Mouse (Mus musculus): ENCODE measurements around the gene Cyp2c40. TPM values are rescaled to one million over a fixed set of nuclear protein-coding genes. Genes with fewer than 3 reads are reported as not detected.
"Not testable (repeated sequence)": the region's sequence is repeated elsewhere in the genome, so short reads cannot be mapped to it uniquely, and the experiment has no call there.

The Cyp2c40 gene
- not detected in 2 replicates for polyA plus RNA-seq (2015; fragmentation: Nextera tagmentation; extraction: Ambion mirVana)

DNA sequence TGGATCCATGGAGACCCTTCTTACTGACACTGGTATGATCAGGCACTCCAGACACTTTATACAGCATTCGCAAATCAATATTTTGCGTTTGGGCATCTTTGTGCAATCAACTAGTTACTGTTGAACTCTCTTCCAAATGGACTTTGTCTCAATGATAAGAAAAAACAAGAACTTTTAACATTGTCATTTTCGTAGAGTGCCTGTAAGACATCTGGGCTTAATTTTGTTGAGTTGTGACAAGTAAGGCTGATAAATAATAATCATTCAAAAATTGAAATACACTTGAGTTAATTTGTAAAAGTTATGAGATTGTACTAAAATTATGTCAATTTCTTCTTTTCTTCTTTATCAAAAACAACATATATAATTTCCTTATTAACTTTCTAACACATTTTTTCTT, at the start of gene Cyp2c40:
Gene Cyp2c40, minus strand, starts transcription at position 101 of the 400 bp plus-strand sequence.
- not testable (repeated sequence) for H3K27ac ChIP-seq (ENCODE audit: low read length); H3K4me3 ChIP-seq (replicated peaks; ENCODE audit: low read length); H3K9ac ChIP-seq (ENCODE audit: low read length); ATAC-seq (ENCODE audit: insufficient read depth, low FRiP score); H3K9me3 ChIP-seq (replicated peaks; ENCODE audit: control insufficient read depth, low read length); H3K27me3 ChIP-seq (ENCODE audit: control insufficient read depth, insufficient read depth, low read length); H3K36me3 ChIP-seq (ENCODE audit: control insufficient read depth, insufficient read depth, low read length); H3K4me1 ChIP-seq (ENCODE audit: control insufficient read depth, insufficient read depth, low read length); H3K4me2 ChIP-seq (ENCODE audit: low read depth, low read length)
- 85% methylated on average over 3 of the region's 3 CpGs for WGBS

DNA sequence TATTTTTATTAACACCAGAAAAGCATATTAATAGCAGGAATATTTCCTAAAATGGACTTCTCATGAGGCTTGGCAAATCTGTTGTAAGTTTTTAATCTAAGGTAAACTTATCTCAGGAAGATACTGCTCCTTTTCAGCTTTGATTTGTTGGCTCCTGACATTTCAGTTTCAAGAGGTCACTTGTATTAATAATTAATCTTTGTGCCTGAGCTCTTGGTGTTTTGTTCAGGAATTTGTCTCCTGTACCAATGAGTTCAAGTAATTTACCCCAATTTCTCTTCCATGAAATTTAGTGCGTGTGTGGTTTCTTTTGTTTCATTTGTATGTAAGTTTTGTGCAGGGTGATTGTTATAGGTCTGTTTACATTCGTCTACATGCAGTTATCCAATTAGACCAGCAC, 8.3 kb upstream of the Cyp2c40 start:
- H3K27ac ChIP-seq (ENCODE audit: low read length); H3K4me3 ChIP-seq (replicated peaks; ENCODE audit: low read length); H3K4me2 ChIP-seq (ENCODE audit: low read depth, low read length); ATAC-seq (ENCODE audit: insufficient read depth, low FRiP score); H3K36me3 ChIP-seq (ENCODE audit: control insufficient read depth, insufficient read depth, low read length); H3K9me3 ChIP-seq (replicated peaks; ENCODE audit: control insufficient read depth, low read length); H3K9ac ChIP-seq (ENCODE audit: low read length); H3K4me1 ChIP-seq (ENCODE audit: control insufficient read depth, insufficient read depth, low read length); H3K27me3 ChIP-seq (ENCODE audit: control insufficient read depth, insufficient read depth, low read length): not testable (repeated sequence)
- 79% methylated on average over 2 of the region's 2 CpGs for WGBS

DNA sequence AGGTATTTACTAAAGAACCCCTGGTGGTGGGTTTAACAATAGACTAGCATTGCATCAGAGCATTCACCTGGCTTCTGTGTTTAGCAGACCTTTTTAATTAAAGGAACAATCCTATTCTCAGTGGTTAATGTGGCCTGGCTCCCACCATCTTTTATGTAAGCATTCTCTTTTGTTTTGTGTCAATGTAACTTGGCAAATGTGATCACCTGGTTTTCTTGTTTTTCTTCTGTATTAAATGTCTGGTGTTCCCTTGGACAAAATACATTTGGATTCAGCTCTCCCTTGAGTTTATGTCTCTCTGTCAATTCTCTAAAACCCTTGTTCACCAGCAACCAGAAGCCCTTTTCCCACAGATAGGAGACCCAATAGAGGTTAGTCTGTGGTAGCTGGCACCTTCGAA, 3.8 kb upstream of the Cyp2c40 start:
- H3K27ac ChIP-seq (ENCODE audit: low read length); H3K36me3 ChIP-seq (ENCODE audit: control insufficient read depth, insufficient read depth, low read length); H3K9ac ChIP-seq (ENCODE audit: low read length); H3K9me3 ChIP-seq (replicated peaks; ENCODE audit: control insufficient read depth, low read length); H3K4me2 ChIP-seq (ENCODE audit: low read depth, low read length); H3K27me3 ChIP-seq (ENCODE audit: control insufficient read depth, insufficient read depth, low read length); H3K4me1 ChIP-seq (ENCODE audit: control insufficient read depth, insufficient read depth, low read length); H3K4me3 ChIP-seq (replicated peaks; ENCODE audit: low read length); ATAC-seq (ENCODE audit: insufficient read depth, low FRiP score): not testable (repeated sequence)
- WGBS, result 86% methylated on average over 1 of the region's 1 CpGs

- 80% methylated on average over 4 of the region's 4 CpGs for WGBS
These were observed 3.4 kb upstream of the Cyp2c40 start for GRCm38 (mm10) chr19:39815991-39816390.

DNA sequence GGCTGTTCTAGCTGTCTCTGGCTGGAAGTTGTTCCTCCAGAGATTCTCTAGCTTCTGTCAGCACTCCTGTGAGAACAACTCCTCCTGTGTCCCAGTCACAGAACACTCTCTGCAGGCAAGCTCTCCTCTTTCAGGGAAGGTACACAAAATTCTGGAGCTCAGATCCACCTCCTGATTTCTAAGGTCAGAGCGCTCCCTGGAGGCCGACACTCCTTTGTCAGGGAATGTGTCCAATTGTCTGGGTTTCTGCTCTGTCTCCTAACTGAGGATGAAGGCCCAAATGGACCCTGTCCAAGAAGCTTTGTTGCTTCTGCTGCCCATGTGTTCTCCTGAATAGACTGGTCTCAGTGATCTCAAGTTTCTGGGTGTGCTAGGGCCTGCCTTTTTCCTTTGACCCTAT, 27.2 kb downstream of the Cyp2c40 start:
- not testable (repeated sequence) for H3K27me3 ChIP-seq (ENCODE audit: control insufficient read depth, insufficient read depth, low read length); H3K4me3 ChIP-seq (replicated peaks; ENCODE audit: low read length); H3K36me3 ChIP-seq (ENCODE audit: control insufficient read depth, insufficient read depth, low read length); H3K9me3 ChIP-seq (replicated peaks; ENCODE audit: control insufficient read depth, low read length); H3K4me2 ChIP-seq (ENCODE audit: low read depth, low read length); H3K4me1 ChIP-seq (ENCODE audit: control insufficient read depth, insufficient read depth, low read length); H3K27ac ChIP-seq (ENCODE audit: low read length); ATAC-seq (ENCODE audit: insufficient read depth, low FRiP score); H3K9ac ChIP-seq (ENCODE audit: low read length)
- WGBS, result 82% methylated on average over 2 of the region's 2 CpGs

More at GRCm38 (mm10) chr19:39815991-39816390, 3.4 kb upstream of the Cyp2c40 start:
- H3K27ac ChIP-seq (ENCODE audit: low read length); H3K4me2 ChIP-seq (ENCODE audit: low read depth, low read length); H3K4me1 ChIP-seq (ENCODE audit: control insufficient read depth, insufficient read depth, low read length); H3K9ac ChIP-seq (ENCODE audit: low read length); H3K4me3 ChIP-seq (replicated peaks; ENCODE audit: low read length); H3K9me3 ChIP-seq (replicated peaks; ENCODE audit: control insufficient read depth, low read length); ATAC-seq (ENCODE audit: insufficient read depth, low FRiP score); H3K36me3 ChIP-seq (ENCODE audit: control insufficient read depth, insufficient read depth, low read length); H3K27me3 ChIP-seq (ENCODE audit: control insufficient read depth, insufficient read depth, low read length): not testable (repeated sequence)

- H3K36me3 ChIP-seq (ENCODE audit: control insufficient read depth, insufficient read depth, low read length), result no peaks in the 10 kb centered on the region
- H3K9ac ChIP-seq (ENCODE audit: low read length), result no peak overlapping the region
- no peaks in the 10 kb centered on the region for H3K27me3 ChIP-seq (ENCODE audit: control insufficient read depth, insufficient read depth, low read length)
- H3K4me2 ChIP-seq (ENCODE audit: low read depth, low read length), result no peak overlapping the region
- no peaks in the 10 kb centered on the region for H3K9me3 ChIP-seq (replicated peaks; ENCODE audit: control insufficient read depth, low read length)
- no peak overlapping the region for H3K27ac ChIP-seq (ENCODE audit: low read length)
- H3K4me3 ChIP-seq (replicated peaks; ENCODE audit: low read length), result no peak overlapping the region
- H3K4me1 ChIP-seq (ENCODE audit: control insufficient read depth, insufficient read depth, low read length), result no peaks in the 10 kb centered on the region
- ATAC-seq (ENCODE audit: insufficient read depth, low FRiP score), result no peak
- WGBS, result 51% methylated on average over 1 of the region's 1 CpGs
These were observed 67.3 kb downstream of the Cyp2c40 start for GRCm38 (mm10) chr19:39745357-39745756.

DNA sequence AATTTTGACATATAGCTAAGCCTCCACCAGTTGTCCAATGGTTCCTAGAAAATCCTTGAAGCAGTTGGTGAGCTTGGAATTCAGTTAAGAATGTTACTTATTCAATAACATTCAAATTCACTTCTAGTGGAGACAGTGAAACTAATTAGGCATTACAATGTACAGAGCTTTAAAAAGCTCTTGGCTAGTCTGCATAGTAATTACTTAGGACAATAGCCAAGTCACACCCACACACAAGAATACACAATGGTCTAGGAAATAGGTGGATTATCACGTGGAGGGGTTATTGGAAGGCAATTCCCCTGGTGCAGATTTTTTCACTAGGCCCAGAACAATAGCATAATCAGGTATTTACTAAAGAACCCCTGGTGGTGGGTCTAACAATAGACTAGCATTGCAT, 68.3 kb downstream of the Cyp2c40 start:
- not testable (repeated sequence) for H3K36me3 ChIP-seq (ENCODE audit: control insufficient read depth, insufficient read depth, low read length); H3K4me3 ChIP-seq (replicated peaks; ENCODE audit: low read length); H3K9me3 ChIP-seq (replicated peaks; ENCODE audit: control insufficient read depth, low read length); H3K4me2 ChIP-seq (ENCODE audit: low read depth, low read length); H3K4me1 ChIP-seq (ENCODE audit: control insufficient read depth, insufficient read depth, low read length); ATAC-seq (ENCODE audit: insufficient read depth, low FRiP score); H3K27ac ChIP-seq (ENCODE audit: low read length); H3K27me3 ChIP-seq (ENCODE audit: control insufficient read depth, insufficient read depth, low read length); H3K9ac ChIP-seq (ENCODE audit: low read length)
- WGBS, result 53% methylated on average over 1 of the region's 1 CpGs

DNA sequence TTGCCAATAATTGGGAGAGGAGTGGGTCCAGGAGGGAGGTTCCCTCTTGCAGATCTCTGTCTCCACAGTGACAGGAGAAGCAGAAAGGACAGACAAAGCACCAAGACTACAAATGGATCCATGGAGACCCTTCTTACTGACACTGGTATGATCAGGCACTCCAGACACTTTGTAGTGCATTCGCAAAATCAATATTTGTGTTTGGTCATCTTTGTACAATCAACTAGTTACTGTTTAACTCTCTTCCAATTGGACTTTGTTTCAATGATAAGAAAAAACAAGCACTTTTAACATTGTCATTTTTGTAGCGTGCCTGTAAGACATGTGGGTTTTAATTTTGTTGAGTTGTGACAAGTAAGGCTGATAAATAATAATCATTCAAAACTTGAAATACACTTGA, 71.7 kb downstream of the Cyp2c40 start, which contains the start of gene Cyp2c68:
Gene Cyp2c68, minus strand, starts transcription at position 135 of the 400 bp plus-strand sequence.
- Histone ChIP-seq H3K4me3 (replicated peaks; ENCODE audit: low read length) (no peak within 1 kb of the TSS), H3K9me3 (replicated peaks; ENCODE audit: control insufficient read depth, low read length) (no peaks in the 10 kb centered on the region), H3K9ac (ENCODE audit: low read length) (no peak within 1 kb of the TSS), H3K4me1 (ENCODE audit: control insufficient read depth, insufficient read depth, low read length) (no peaks in the 10 kb centered on the region), H3K36me3 (ENCODE audit: control insufficient read depth, insufficient read depth, low read length) (no peaks in the 10 kb centered on the region), H3K4me2 (ENCODE audit: low read depth, low read length) (no peak within 1 kb of the TSS), H3K27ac (ENCODE audit: low read length) (no peak within 1 kb of the TSS), H3K27me3 (ENCODE audit: control insufficient read depth, insufficient read depth, low read length) (no peaks in the 10 kb centered on the region)
- 63% methylated on average over 2 of the region's 2 CpGs for WGBS
- ATAC-seq (ENCODE audit: insufficient read depth, low FRiP score), result no peak

Measured in stomach, embryonic 16.5 days (tissue).